Mouse (Mus musculus) CH12.LX (cell line): ENCODE measurements around the gene Nav1. TPM values are rescaled to one million over a fixed set of nuclear protein-coding genes. Genes with fewer than 3 reads are reported as not detected.

ENCODE experiments used
- DNase-seq: peaks from one replicate; pipeline ENCODE4 v3.0.0-alpha.2; 2013; ENCODE audit errors: extremely low read depth
- H3K27ac ChIP-seq: 2 replicates; pipeline ENCODE4 v1.5.1; 2012; ENCODE audit warnings: low read depth, mild to moderate bottlenecking, control low read depth, moderate library complexity; ENCODE audit not compliant: insufficient read depth
- H3K27me3 ChIP-seq: replicated peaks from 2 replicates; pipeline ENCODE3; 2012; ENCODE audit warnings: inconsistent platforms
- H3K36me3 ChIP-seq, 2 experiments: replicated peaks in 1 of 2; 2 replicates each; pipeline versions ENCODE3 to v1.6.1; 2012; ENCODE audit warnings: inconsistent platforms in 1 of 2, low read length in 1 of 2, mild to moderate bottlenecking in 1 of 2, mixed read lengths in 1 of 2, moderate library complexity in 1 of 2; ENCODE audit not compliant: control insufficient read depth in 1 of 2, insufficient read depth in 1 of 2
- H3K4me1 ChIP-seq, 2 experiments: 2 replicates each; pipeline ENCODE4 v1.6.1; 2012; ENCODE audit warnings: inconsistent platforms in 1 of 2, moderate library complexity in 1 of 2; ENCODE audit not compliant: insufficient read depth in 2 of 2, control insufficient read depth in 1 of 2
- H3K4me2 ChIP-seq: 2 replicates; pipeline ENCODE4 v1.6.1; 2012; ENCODE audit warnings: low read depth, mild to moderate bottlenecking, control low read depth; ENCODE audit not compliant: poor library complexity, insufficient read depth, severe bottlenecking
- H3K4me3 ChIP-seq, 3 experiments: fragments of 150-350 bp in 1 of 3; sonication (generic) in 1 of 3; replicated peaks in 1 of 3; 2 replicates each; pipeline versions ENCODE3 to v1.5.1; 2011 to 2012; ENCODE audit warnings: low read depth in 2 of 3, low read length in 2 of 3, mild to moderate bottlenecking in 2 of 3, moderate library complexity in 2 of 3, control low read depth in 1 of 3, improper control_type of control experiment in 1 of 3, inconsistent platforms in 1 of 3, mixed read lengths in 1 of 3; ENCODE audit not compliant: poor library complexity in 1 of 3
- H3K79me2 ChIP-seq: replicated peaks from 2 replicates; pipeline ENCODE4 v1.6.1; 2012; ENCODE audit warnings: mild to moderate bottlenecking, moderate library complexity; ENCODE audit not compliant: control insufficient read depth, poor library complexity, insufficient read depth, severe bottlenecking; ENCODE audit errors: extremely low read depth
- H3K9ac ChIP-seq: 2 replicates; pipeline ENCODE4 v1.6.1; 2012; ENCODE audit warnings: low read depth, mild to moderate bottlenecking, control low read depth, moderate library complexity; ENCODE audit not compliant: insufficient read depth
- H3K9me3 ChIP-seq: replicated peaks from 2 replicates; pipeline ENCODE3; 2012; ENCODE audit warnings: low read length, inconsistent platforms, mixed read lengths
- BHLHE40 ChIP-seq: IDR thresholded peaks from 2 replicates; pipeline ENCODE4 v1.6.1; 2011; ENCODE audit warnings: mild to moderate bottlenecking, low read depth, low read length, improper control_type of control experiment
- CHD1 ChIP-seq: IDR thresholded peaks from 2 replicates; pipeline ENCODE4 v1.6.1; 2012; ENCODE audit warnings: low read depth, low read length, improper control_type of control experiment, inconsistent platforms
- CHD2 ChIP-seq: IDR thresholded peaks from 2 replicates; pipeline ENCODE4 v1.6.1; 2011; ENCODE audit warnings: low read length, improper control_type of control experiment
- CTCF ChIP-seq, 2 experiments: IDR thresholded peaks in 1 of 2; conservative IDR thresholded peaks in 1 of 2; 2 replicates each; pipeline ENCODE4 v1.5.1; 2011 to 2012; ENCODE audit warnings: low read depth in 2 of 2, low read length in 2 of 2, improper control_type of control experiment in 1 of 2, inconsistent platforms in 1 of 2, mild to moderate bottlenecking in 1 of 2, moderate library complexity in 1 of 2
- E2F4 ChIP-seq: IDR thresholded peaks from 2 replicates; pipeline ENCODE4 v1.6.1; 2011; ENCODE audit warnings: low read depth, low read length, improper control_type of control experiment; ENCODE audit not compliant: insufficient replicate concordance
- ELF1 ChIP-seq: IDR thresholded peaks from 2 replicates; pipeline ENCODE4 v1.6.1; 2014; ENCODE audit warnings: low read depth, mild to moderate bottlenecking, inconsistent platforms, low read length, improper control_type of control experiment
- EP300 ChIP-seq: IDR thresholded peaks from 2 replicates; pipeline ENCODE4 v1.6.1; 2011; ENCODE audit warnings: low read length, improper control_type of control experiment
- ETS1 ChIP-seq: conservative IDR thresholded peaks from 2 replicates; pipeline ENCODE4 v1.6.1; 2012; ENCODE audit warnings: low read depth, mild to moderate bottlenecking, inconsistent platforms, low read length, improper control_type of control experiment, moderate library complexity
- IRF4 ChIP-seq: IDR thresholded peaks from 2 replicates; pipeline ENCODE4 v1.6.1; 2014; ENCODE audit warnings: low read depth, mild to moderate bottlenecking, inconsistent platforms, low read length, improper control_type of control experiment
- JUND ChIP-seq: conservative IDR thresholded peaks from 2 replicates; pipeline ENCODE4 v1.6.1; 2011; ENCODE audit warnings: low read depth, low read length, improper control_type of control experiment
- KAT2A ChIP-seq: IDR thresholded peaks from 2 replicates; pipeline ENCODE4 v1.6.1; 2012; ENCODE audit warnings: low read length, improper control_type of control experiment, inconsistent platforms; ENCODE audit not compliant: insufficient replicate concordance
- MAFK ChIP-seq: IDR thresholded peaks from 2 replicates; pipeline ENCODE4 v1.6.1; 2011; ENCODE audit warnings: low read length, improper control_type of control experiment; ENCODE audit not compliant: insufficient replicate concordance
- MAX ChIP-seq: IDR thresholded peaks from 2 replicates; pipeline ENCODE4 v1.6.1; 2011; ENCODE audit warnings: low read length, improper control_type of control experiment
- MAZ ChIP-seq: IDR thresholded peaks from 2 replicates; pipeline ENCODE4 v1.6.1; 2012; ENCODE audit warnings: low read depth, mild to moderate bottlenecking, inconsistent platforms, low read length, improper control_type of control experiment, moderate library complexity
- MYC ChIP-seq: IDR thresholded peaks from 2 replicates; pipeline ENCODE4 v1.6.1; 2011; ENCODE audit warnings: low read depth, mild to moderate bottlenecking, improper control_type of control experiment, low read length
- NRF1 ChIP-seq: IDR thresholded peaks from 2 replicates; pipeline ENCODE4 v1.6.1; 2014; ENCODE audit warnings: low read depth, mild to moderate bottlenecking, inconsistent platforms, low read length, improper control_type of control experiment, moderate library complexity
- POLR2A ChIP-seq: IDR thresholded peaks from 2 replicates; pipeline ENCODE4 v1.6.1; 2011; ENCODE audit warnings: low read depth, mild to moderate bottlenecking, improper control_type of control experiment, low read length
- RAD21 ChIP-seq: IDR thresholded peaks from 2 replicates; pipeline ENCODE4 v1.6.1; 2011; ENCODE audit warnings: low read depth, mild to moderate bottlenecking, low read length, improper control_type of control experiment, moderate library complexity
- RCOR1 ChIP-seq: conservative IDR thresholded peaks from 2 replicates; pipeline ENCODE4 v1.6.1; 2012; ENCODE audit warnings: low read depth, mild to moderate bottlenecking, inconsistent platforms, low read length, improper control_type of control experiment
- SIN3A ChIP-seq: IDR thresholded peaks from 2 replicates; pipeline ENCODE4 v1.6.1; 2012; ENCODE audit warnings: low read length, improper control_type of control experiment, inconsistent platforms
- USF1 ChIP-seq: IDR thresholded peaks from 2 replicates; pipeline ENCODE4 v1.6.1; 2014; ENCODE audit warnings: low read depth, mild to moderate bottlenecking, inconsistent platforms, low read length, improper control_type of control experiment
- USF2 ChIP-seq: conservative IDR thresholded peaks from 2 replicates; pipeline ENCODE4 v1.6.1; 2011; ENCODE audit warnings: low read depth, low read length, improper control_type of control experiment
- ZC3H11A ChIP-seq: IDR thresholded peaks from 2 replicates; pipeline ENCODE4 v1.6.1; 2012; ENCODE audit warnings: low read depth, mild to moderate bottlenecking, inconsistent platforms, low read length, improper control_type of control experiment
- ZMIZ1 ChIP-seq: IDR thresholded peaks from 2 replicates; pipeline ENCODE4 v1.6.1; 2012; ENCODE audit warnings: low read depth, mild to moderate bottlenecking, inconsistent platforms, low read length, improper control_type of control experiment
- ZNF384 ChIP-seq: IDR thresholded peaks from 2 replicates; pipeline ENCODE4 v1.6.1; 2012; ENCODE audit warnings: low read depth, low read length, improper control_type of control experiment, inconsistent platforms
- dilution Hi-C: fragments of 300-500 bp; cut with MboI; formaldehyde crosslinking; loops from 2 replicates; pipeline ENCODE4 v1.14.3; 2020; ENCODE audit warnings: low sequenced_read_pairs; ENCODE audit not compliant: extremely low pct_unique_long_range_greater_than_20kb, extremely low pct_ligation_motif_present
- in situ Hi-C: fragments of 300-500 bp; cut with MboI; formaldehyde crosslinking; loops from 3 replicates; pipeline ENCODE4 v1.14.3; 2019; ENCODE audit warnings: low sequenced_read_pairs, low pct_ligation_motif_present, low pct_unique_long_range_greater_than_20kb, mixed read lengths
- polyA plus RNA-seq: library from polyadenylated mRNA; unstranded; fragments of >175 nt; gene quantifications from 2 replicates; pipeline ENCODE4 v1.2.1, GENCODE M21; 2012; ENCODE audit warnings: low read depth; ENCODE audit not compliant: insufficient read length
- total RNA-seq, 2 experiments: library from RNA; depleted of rRNA; stranded (reverse); fragments of 300-350 nt in 1 of 2; fragments of >200 nt in 1 of 2; gene quantifications; 2 replicates each; pipeline ENCODE4 v1.2.3; 2012 to 2014

Gene Nav1
- total and polyA plus RNA-seq, 3 experiments: 0.21 to 0.56 TPM; not detected in 1

GRCm38 (mm10) chr1:135427390-135427789 lies 179.7 kb downstream of the Nav1 start:
- dilution Hi-C loops (no loop called here), in situ Hi-C loops (loop anchor here (25.0 kb wide), 1 partner anchor 235 kb away; no protein-coding TSS in a partner anchor)
- Histone ChIP-seq H3K9me3 (no peaks in the 10 kb centered on the region), H3K4me3 (peak overlapping the region in 1 of 3 experiments; percentile 34), H3K9ac (peak overlapping the region; percentile 86; the same call in 1 of the 2 replicates), H3K27ac (peak overlapping the region; percentile 23; the same call in 1 of the 2 replicates), H3K27me3 (no peaks in the 10 kb centered on the region), H3K4me2 (peak overlapping the region; percentile 83), H3K79me2 (peaks cover 67% of the 10 kb centered on the region), H3K4me1 (peaks cover 8 to 55% of the 10 kb centered on the region in 2 experiments), H3K36me3 (peaks cover 18 to 45% of the 10 kb centered on the region in 2 experiments)
- TF ChIP-seq USF2: no peak
- TF ChIP-seq RCOR1: no peak
- TF ChIP-seq CTCF (conservative IDR thresholded peaks at IDR 0.05 in 1 of 2, IDR thresholded peaks at IDR 0.05 in 1 of 2; ENCODE audit: low read depth in 2 of 2, low read length in 2 of 2): no peak
- no peak for TF ChIP-seq USF1
- peak; percentile 73 for TF ChIP-seq IRF4
- TF ChIP-seq RAD21: no peak
- TF ChIP-seq POLR2A: no peak
- no peak for TF ChIP-seq MAX
- TF ChIP-seq NRF1: no peak
- TF ChIP-seq ZNF384: no peak
- no peak for TF ChIP-seq JUND
- TF ChIP-seq KAT2A: no peak
- no peak for TF ChIP-seq E2F4
- no peak for TF ChIP-seq ELF1
- TF ChIP-seq EP300: peak; percentile 7; the same call in 1 of the 2 replicates
- no peak for TF ChIP-seq ZC3H11A
- TF ChIP-seq ZMIZ1: no peak
- TF ChIP-seq SIN3A: 0 out of 2 replicates have a peak, but pooled peaks have one; percentile 31
- no peak for TF ChIP-seq ETS1
- no peak for TF ChIP-seq MAZ
- TF ChIP-seq MAFK: no peak
- 0 out of 2 replicates have a peak, but pooled peaks have one; percentile 13 for TF ChIP-seq MYC
- peak; percentile 31 for DNase-seq

- DNase-seq: peak; percentile 31
- dilution Hi-C loops: no loop called here
- peaks cover 8 to 56% of the 10 kb centered on the region in 2 experiments for H3K4me1 ChIP-seq
- H3K4me3 ChIP-seq: no peak overlapping the region
- no peaks in the 10 kb centered on the region for H3K27me3 ChIP-seq
- H3K4me2 ChIP-seq: peak overlapping the region; percentile 83
- peaks cover 74% of the 10 kb centered on the region for H3K79me2 ChIP-seq
- H3K36me3 ChIP-seq: peaks cover 18 to 51% of the 10 kb centered on the region in 2 experiments
- no peaks in the 10 kb centered on the region for H3K9me3 ChIP-seq
- H3K27ac ChIP-seq: peak overlapping the region; percentile 32; the same call in 1 of the 2 replicates
- TF ChIP-seq EP300 (peak; percentile 77), SIN3A (peak; percentile 30; the same call in 1 of the 2 replicates), BHLHE40 (peak; percentile 33; the same call in 1 of the 2 replicates), CHD2 (peak; percentile 35; the same call in 1 of the 2 replicates), CHD1 (no peak), KAT2A (0 out of 2 replicates have a peak, but pooled peaks have one; percentile 23), ETS1 (peak; percentile 70), MAFK (no peak)
- H3K9ac ChIP-seq: peak overlapping the region; percentile 86; the same call in 1 of the 2 replicates
- in situ Hi-C loops: loop anchor here (25.0 kb wide), 1 partner anchor 236 kb away; no protein-coding TSS in a partner anchor
Observed at GRCm38 (mm10) chr1:135426645-135427044, 180.4 kb downstream of the Nav1 start.
